Mouse (Mus musculus): Measurements from ENCODE around the gene Higd1c. TPM values are rescaled to one million over a fixed set of nuclear protein-coding genes. Genes with fewer than 3 reads are reported as not detected.
A peak's percentile ranks its signal among the peaks of the same experiment; 100 is the strongest.
"Not testable (repeated sequence)": the region's sequence is repeated elsewhere in the genome, so short reads cannot be mapped to it uniquely, and the experiment has no call there.

The Higd1c gene
- not detected in 2 replicates for total RNA-seq (2015; ENCODE audit: low replicate concordance)
- total RNA-seq (2017; ENCODE audit: low replicate concordance), result not detected in 2 replicates

GRCm38 (mm10) chr15:100364242-100364641 is at the start of gene Higd1c:
TSS of gene Higd1c (plus strand) at chr15:100364542.
- ATAC-seq (replicated peaks; ENCODE audit: low FRiP score, poor library complexity, severe bottlenecking), result no peak

- not testable (repeated sequence) for ATAC-seq (replicated peaks; ENCODE audit: low FRiP score, poor library complexity, severe bottlenecking)
These were observed 46.2 kb upstream of the Higd1c start for GRCm38 (mm10) chr15:100318014-100318671.

- no peak for ATAC-seq (replicated peaks; ENCODE audit: low FRiP score, poor library complexity, severe bottlenecking)
These were observed 44.5 kb upstream of the Higd1c start for GRCm38 (mm10) chr15:100319884-100320283.

- ATAC-seq (replicated peaks; ENCODE audit: low FRiP score, poor library complexity, severe bottlenecking), result no peak
These were observed 43.9 kb upstream of the Higd1c start for GRCm38 (mm10) chr15:100320295-100320905.

GRCm38 (mm10) chr15:100321134-100321533 is 43.2 kb upstream of the Higd1c start:
- ATAC-seq (replicated peaks; ENCODE audit: low FRiP score, poor library complexity, severe bottlenecking), result no peak

- peak; percentile 96 for ATAC-seq (replicated peaks; ENCODE audit: low FRiP score, poor library complexity, severe bottlenecking)
These were observed 40.2 kb upstream of the Higd1c start for GRCm38 (mm10) chr15:100324021-100324591.

GRCm38 (mm10) chr15:100325235-100325634 is 39.1 kb upstream of the Higd1c start:
- no peak for ATAC-seq (replicated peaks; ENCODE audit: low FRiP score, poor library complexity, severe bottlenecking)

GRCm38 (mm10) chr15:100328089-100328488 is 36.3 kb upstream of the Higd1c start:
- not testable (repeated sequence) for ATAC-seq (replicated peaks; ENCODE audit: low FRiP score, poor library complexity, severe bottlenecking)

- ATAC-seq (replicated peaks; ENCODE audit: low FRiP score, poor library complexity, severe bottlenecking), result not testable (repeated sequence)
These were observed 35.0 kb upstream of the Higd1c start for GRCm38 (mm10) chr15:100329336-100329735.

GRCm38 (mm10) chr15:100330739-100331138 is 33.6 kb upstream of the Higd1c start:
- no peak for ATAC-seq (replicated peaks; ENCODE audit: low FRiP score, poor library complexity, severe bottlenecking)

- ATAC-seq (replicated peaks; ENCODE audit: low FRiP score, poor library complexity, severe bottlenecking), result peak; percentile 80
These were observed 32.0 kb upstream of the Higd1c start for GRCm38 (mm10) chr15:100332077-100332961.

- no peak for ATAC-seq (replicated peaks; ENCODE audit: low FRiP score, poor library complexity, severe bottlenecking)
These were observed 29.7 kb upstream of the Higd1c start, which contains the start of gene Mettl7a3 for GRCm38 (mm10) chr15:100334629-100335028. TSS of gene Mettl7a3 (plus strand) at chr15:100334929.

- peak; percentile 51 for ATAC-seq (replicated peaks; ENCODE audit: low FRiP score, poor library complexity, severe bottlenecking)
These were observed 27.0 kb upstream of the Higd1c start for GRCm38 (mm10) chr15:100337328-100337727.

GRCm38 (mm10) chr15:100337847-100338246 is 26.5 kb upstream of the Higd1c start:
- ATAC-seq (replicated peaks; ENCODE audit: low FRiP score, poor library complexity, severe bottlenecking), result peak; percentile 63

- not testable (repeated sequence) for ATAC-seq (replicated peaks; ENCODE audit: low FRiP score, poor library complexity, severe bottlenecking)
These were observed 22.9 kb upstream of the Higd1c start for GRCm38 (mm10) chr15:100341314-100341980.

GRCm38 (mm10) chr15:100345484-100345883 is 18.9 kb upstream of the Higd1c start:
- ATAC-seq (replicated peaks; ENCODE audit: low FRiP score, poor library complexity, severe bottlenecking), result no peak

- ATAC-seq (replicated peaks; ENCODE audit: low FRiP score, poor library complexity, severe bottlenecking), result no peak
These were observed 17.6 kb upstream of the Higd1c start for GRCm38 (mm10) chr15:100346761-100347160.

GRCm38 (mm10) chr15:100349496-100349895 is 14.8 kb upstream of the Higd1c start:
- no peak for ATAC-seq (replicated peaks; ENCODE audit: low FRiP score, poor library complexity, severe bottlenecking)

GRCm38 (mm10) chr15:100351501-100352060 is 12.8 kb upstream of the Higd1c start:
- no peak for ATAC-seq (replicated peaks; ENCODE audit: low FRiP score, poor library complexity, severe bottlenecking)
